Mouse (Mus musculus) cerebellum, adult 2 months (tissue): ENCODE results near the gene Rnf113a2.

Source experiments
- CTCF ChIP-seq: fragments of 200-500 bp; IDR thresholded peaks from 2 replicates; pipeline ENCODE4 v1.5.1; 2011; ENCODE audit warnings: low read depth, mild to moderate bottlenecking, control low read depth, low read length, moderate library complexity, borderline replicate concordance; ENCODE audit not compliant: insufficient read depth
- POLR2A ChIP-seq: fragments of 200-500 bp; IDR thresholded peaks from 2 replicates; pipeline ENCODE4 v1.6.1; 2011; ENCODE audit warnings: low read length, control low read depth, borderline replicate concordance; ENCODE audit not compliant: insufficient read depth

GRCm38 (mm10) chr12:84450351-84450717 is 33.3 kb downstream of the Rnf113a2 start:
- TF ChIP-seq CTCF (no peak), POLR2A (no peak)
